Mouse (Mus musculus): Measurements from ENCODE around the gene Satb1. TPM values are rescaled to one million over a fixed set of nuclear protein-coding genes. Genes with fewer than 3 reads are reported as not detected.

Satb1 gene
- 19.3 and 22.8 TPM in 2 replicates for polyA plus RNA-seq (2015; fragmentation: Nextera tagmentation; extraction: Ambion mirVana)

DNA sequence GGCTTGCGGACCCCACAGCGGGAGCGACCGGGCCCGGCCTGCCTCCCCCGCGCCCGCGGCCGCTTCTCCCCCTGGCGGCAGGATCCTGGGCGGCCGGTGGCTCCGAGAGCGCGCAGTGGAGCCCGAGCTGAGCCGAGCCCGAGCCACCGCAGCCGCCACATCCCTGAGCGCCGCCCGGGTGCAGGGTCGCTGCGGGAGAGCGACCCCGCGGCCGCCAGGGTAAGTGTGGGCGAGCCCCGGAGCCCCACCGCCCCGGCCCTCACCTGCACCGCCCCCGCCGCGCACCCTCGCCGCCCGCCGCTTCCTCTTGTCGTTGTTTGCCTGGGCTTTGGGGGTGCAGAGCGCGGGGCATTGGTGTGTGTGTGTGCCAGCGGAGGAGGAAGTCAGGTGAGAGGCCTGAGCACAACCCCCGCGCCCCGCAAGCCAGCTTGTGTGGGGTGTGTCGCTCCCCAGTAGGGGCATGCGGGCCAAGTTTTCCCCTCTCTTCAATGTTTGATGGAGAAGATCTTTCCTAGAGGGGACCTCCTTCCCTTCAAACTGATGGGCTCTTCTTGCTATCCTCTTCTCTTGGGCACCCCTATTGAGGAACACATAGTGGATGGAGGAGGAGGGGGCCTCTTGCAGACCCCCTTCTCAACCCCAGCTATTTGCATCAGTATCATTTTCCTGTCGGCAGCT is at the start of gene Satb1:
Gene Satb1, minus strand, starts transcription at position 391 of the 678 bp plus-strand sequence.
- Histone ChIP-seq H3K36me3 (ENCODE audit: control insufficient read depth, insufficient read depth, low read length) (no peaks in the 10 kb centered on the region), H3K4me2 (ENCODE audit: low read length) (peak within 1 kb of the TSS; percentile 99), H3K4me3 (ENCODE audit: low read depth, low read length) (peak within 1 kb of the TSS; percentile 77), H3K27me3 (ENCODE audit: control insufficient read depth, insufficient read depth, low read depth, low read length) (peaks cover 10% of the 10 kb centered on the region), H3K9me3 (replicated peaks; ENCODE audit: control insufficient read depth, low read length, poor library complexity, severe bottlenecking) (no peaks in the 10 kb centered on the region), H3K4me1 (ENCODE audit: control insufficient read depth, insufficient read depth, low read length) (peaks cover 19% of the 10 kb centered on the region), H3K9ac (ENCODE audit: low read depth, low read length) (peak within 1 kb of the TSS; percentile 81), H3K27ac (ENCODE audit: low read length) (no peak within 1 kb of the TSS; the same call in 1 of the 2 replicates)
- under 1% methylated on average over 40 of the region's 52 CpGs for WGBS
- ATAC-seq, result peak; percentile 93

DNA sequence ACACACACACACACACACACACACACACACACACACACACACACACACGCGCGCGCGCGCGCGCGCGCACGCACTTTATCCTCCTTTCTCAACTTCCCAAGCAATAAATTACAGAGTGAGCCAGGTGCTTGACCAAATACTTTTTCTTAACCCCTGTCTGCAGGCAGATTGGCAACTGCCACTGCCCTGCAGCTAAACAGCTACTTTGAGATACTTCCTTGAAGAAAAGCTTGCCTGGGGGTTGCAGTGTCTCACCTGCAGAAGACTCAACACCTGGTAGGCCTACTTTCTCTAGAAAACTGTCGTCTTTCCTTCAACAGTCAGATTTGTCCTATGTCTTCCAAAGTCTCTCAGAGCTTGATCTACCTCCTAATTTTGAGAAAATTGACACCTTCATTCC is 49.5 kb upstream of the Satb1 start:
- no peaks in the 10 kb centered on the region for H3K9me3 ChIP-seq (replicated peaks; ENCODE audit: control insufficient read depth, low read length, poor library complexity, severe bottlenecking)
- no peaks in the 10 kb centered on the region for H3K27me3 ChIP-seq (ENCODE audit: control insufficient read depth, insufficient read depth, low read depth, low read length)
- no peak for ATAC-seq
- no peak overlapping the region for H3K4me2 ChIP-seq (ENCODE audit: low read length)
- H3K4me3 ChIP-seq (ENCODE audit: low read depth, low read length), result no peak overlapping the region
- peaks cover 4% of the 10 kb centered on the region for H3K4me1 ChIP-seq (ENCODE audit: control insufficient read depth, insufficient read depth, low read length)
- no peak overlapping the region for H3K27ac ChIP-seq (ENCODE audit: low read length)
- 89% methylated on average over 8 of the region's 12 CpGs for WGBS
- H3K9ac ChIP-seq (ENCODE audit: low read depth, low read length), result no peak overlapping the region
- H3K36me3 ChIP-seq (ENCODE audit: control insufficient read depth, insufficient read depth, low read length), result no peaks in the 10 kb centered on the region

DNA sequence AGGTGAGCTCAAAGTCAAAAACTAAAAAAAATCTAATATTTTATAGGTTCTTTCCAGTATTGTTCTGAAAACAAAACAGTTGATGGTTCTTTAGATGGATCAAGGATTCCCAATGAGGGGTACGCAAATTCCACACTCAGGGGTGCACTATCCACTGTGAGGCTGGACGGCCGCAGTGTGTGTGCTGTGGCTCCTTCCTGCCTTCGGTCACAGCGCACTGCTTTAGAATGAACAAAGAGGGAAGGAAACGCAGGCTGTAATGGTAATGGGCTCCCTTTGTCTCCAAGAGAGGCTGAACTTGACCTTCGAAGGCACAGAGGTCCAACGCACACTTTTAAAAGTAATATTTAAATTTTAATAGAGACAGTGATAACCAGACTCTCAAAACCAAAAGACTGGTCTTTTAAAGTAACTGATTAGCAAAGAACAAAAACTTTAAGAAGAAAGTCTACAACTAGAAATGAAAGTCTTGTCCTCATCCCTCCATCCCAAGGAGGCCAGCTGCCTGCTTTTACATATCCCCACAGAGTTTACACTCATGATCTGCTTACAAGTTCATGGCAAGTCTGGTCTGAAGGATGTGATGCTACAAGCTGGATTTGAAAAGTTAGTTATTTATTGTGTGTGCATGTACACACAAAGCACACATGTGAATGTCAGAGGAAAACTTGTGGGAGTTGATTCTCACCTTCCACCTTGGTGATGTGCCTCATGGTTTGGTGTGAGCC is 48.0 kb upstream of the Satb1 start:
- 36% methylated on average over 8 of the region's 8 CpGs for WGBS
- no peak overlapping the region for H3K9ac ChIP-seq (ENCODE audit: low read depth, low read length)
- no peak overlapping the region for H3K4me2 ChIP-seq (ENCODE audit: low read length)
- H3K27ac ChIP-seq (ENCODE audit: low read length), result no peak overlapping the region
- H3K36me3 ChIP-seq (ENCODE audit: control insufficient read depth, insufficient read depth, low read length), result no peaks in the 10 kb centered on the region
- no peak for ATAC-seq
- no peaks in the 10 kb centered on the region for H3K27me3 ChIP-seq (ENCODE audit: control insufficient read depth, insufficient read depth, low read depth, low read length)
- H3K4me3 ChIP-seq (ENCODE audit: low read depth, low read length), result no peak overlapping the region
- peaks cover 4% of the 10 kb centered on the region for H3K4me1 ChIP-seq (ENCODE audit: control insufficient read depth, insufficient read depth, low read length)
- no peaks in the 10 kb centered on the region for H3K9me3 ChIP-seq (replicated peaks; ENCODE audit: control insufficient read depth, low read length, poor library complexity, severe bottlenecking)

DNA sequence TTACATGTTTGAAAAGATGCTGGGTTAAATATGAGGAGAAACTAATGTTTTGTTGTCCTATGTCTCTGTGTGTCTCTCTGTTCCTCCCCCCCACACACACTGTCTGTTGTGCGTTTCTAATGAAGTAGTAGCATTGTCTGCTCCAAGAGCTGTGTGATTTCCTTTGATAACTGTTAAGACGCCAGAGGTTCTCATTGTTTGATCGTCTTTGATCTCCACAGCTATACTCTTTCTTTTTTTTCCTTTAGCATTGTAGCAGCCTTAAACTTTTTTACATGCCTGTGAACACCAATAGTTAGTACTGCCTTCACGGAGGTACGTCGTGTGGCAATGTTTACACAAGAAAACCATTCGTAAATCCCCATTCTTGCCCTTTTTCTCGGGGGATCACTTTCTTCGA is 47.1 kb upstream of the Satb1 start:
- Histone ChIP-seq H3K9ac (ENCODE audit: low read depth, low read length) (no peak overlapping the region), H3K36me3 (ENCODE audit: control insufficient read depth, insufficient read depth, low read length) (no peaks in the 10 kb centered on the region), H3K4me1 (ENCODE audit: control insufficient read depth, insufficient read depth, low read length) (peaks cover 4% of the 10 kb centered on the region), H3K27me3 (ENCODE audit: control insufficient read depth, insufficient read depth, low read depth, low read length) (no peaks in the 10 kb centered on the region), H3K4me3 (ENCODE audit: low read depth, low read length) (no peak overlapping the region), H3K27ac (ENCODE audit: low read length) (no peak overlapping the region), H3K9me3 (replicated peaks; ENCODE audit: control insufficient read depth, low read length, poor library complexity, severe bottlenecking) (no peaks in the 10 kb centered on the region), H3K4me2 (ENCODE audit: low read length) (peak overlapping the region; percentile 27)
- ATAC-seq, result no peak
- 7% methylated on average over 9 of the region's 9 CpGs for WGBS

GRCm38 (mm10) chr17:51879736-51880135 is 46.6 kb upstream of the Satb1 start:
- H3K27ac ChIP-seq (ENCODE audit: low read length), result no peak overlapping the region
- peaks cover 4% of the 10 kb centered on the region for H3K4me1 ChIP-seq (ENCODE audit: control insufficient read depth, insufficient read depth, low read length)
- H3K27me3 ChIP-seq (ENCODE audit: control insufficient read depth, insufficient read depth, low read depth, low read length), result no peaks in the 10 kb centered on the region
- no peak overlapping the region for H3K9ac ChIP-seq (ENCODE audit: low read depth, low read length)
- no peaks in the 10 kb centered on the region for H3K36me3 ChIP-seq (ENCODE audit: control insufficient read depth, insufficient read depth, low read length)
- 84% methylated on average over 5 of the region's 5 CpGs for WGBS
- H3K4me2 ChIP-seq (ENCODE audit: low read length), result no peak overlapping the region
- H3K9me3 ChIP-seq (replicated peaks; ENCODE audit: control insufficient read depth, low read length, poor library complexity, severe bottlenecking), result no peaks in the 10 kb centered on the region
- no peak for ATAC-seq
- H3K4me3 ChIP-seq (ENCODE audit: low read depth, low read length), result no peak overlapping the region

DNA sequence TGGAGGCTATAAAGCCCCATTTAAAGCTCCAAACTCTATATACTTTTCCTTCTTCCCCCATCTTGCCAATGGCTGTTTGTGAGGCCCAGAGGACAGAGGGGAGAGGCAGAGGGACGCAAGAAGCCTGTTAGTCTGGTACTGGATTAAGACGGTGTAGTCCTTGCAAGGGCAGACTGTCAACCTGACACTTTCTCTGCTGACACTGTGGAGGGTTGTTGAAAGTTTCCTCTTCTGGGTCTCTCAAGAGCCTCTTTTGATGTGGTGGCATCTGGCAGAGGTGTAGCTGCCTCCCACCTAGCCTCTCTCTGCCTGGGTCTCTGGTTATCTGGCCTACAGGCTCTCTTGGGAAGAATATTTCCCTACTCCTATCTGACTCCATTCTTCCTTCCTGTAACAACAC is 46.1 kb upstream of the Satb1 start:
- Histone ChIP-seq H3K9me3 (replicated peaks; ENCODE audit: control insufficient read depth, low read length, poor library complexity, severe bottlenecking) (no peaks in the 10 kb centered on the region), H3K4me2 (ENCODE audit: low read length) (no peak overlapping the region), H3K27me3 (ENCODE audit: control insufficient read depth, insufficient read depth, low read depth, low read length) (no peaks in the 10 kb centered on the region), H3K4me3 (ENCODE audit: low read depth, low read length) (no peak overlapping the region), H3K4me1 (ENCODE audit: control insufficient read depth, insufficient read depth, low read length) (peaks cover 4% of the 10 kb centered on the region), H3K36me3 (ENCODE audit: control insufficient read depth, insufficient read depth, low read length) (no peaks in the 10 kb centered on the region), H3K27ac (ENCODE audit: low read length) (no peak overlapping the region), H3K9ac (ENCODE audit: low read depth, low read length) (no peak overlapping the region)
- no peak for ATAC-seq
- 82% methylated on average over 2 of the region's 2 CpGs for WGBS

DNA sequence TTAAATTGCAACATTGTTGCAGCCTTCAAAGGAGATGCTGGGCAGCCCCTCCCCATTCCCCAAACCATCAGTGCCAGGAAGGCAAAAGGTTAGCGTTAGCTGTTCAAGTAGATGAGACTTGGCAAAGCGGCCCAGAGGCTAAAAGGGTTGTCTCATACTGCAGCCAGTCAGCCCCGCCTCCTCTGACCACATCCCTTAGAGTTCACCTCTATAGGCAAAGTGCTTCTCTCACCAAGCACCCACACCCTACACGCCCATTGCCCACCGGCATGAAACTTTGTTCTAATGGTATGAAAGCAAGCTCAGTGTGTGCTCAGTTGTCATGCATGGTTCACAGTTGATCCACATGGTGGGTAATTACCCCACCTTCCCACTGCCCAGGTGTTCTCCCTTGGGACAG is 43.4 kb upstream of the Satb1 start:
- no peak overlapping the region for H3K27ac ChIP-seq (ENCODE audit: low read length)
- H3K27me3 ChIP-seq (ENCODE audit: control insufficient read depth, insufficient read depth, low read depth, low read length), result no peaks in the 10 kb centered on the region
- no peak overlapping the region for H3K9ac ChIP-seq (ENCODE audit: low read depth, low read length)
- H3K4me1 ChIP-seq (ENCODE audit: control insufficient read depth, insufficient read depth, low read length), result peaks cover 4% of the 10 kb centered on the region
- H3K9me3 ChIP-seq (replicated peaks; ENCODE audit: control insufficient read depth, low read length, poor library complexity, severe bottlenecking), result no peaks in the 10 kb centered on the region
- H3K4me3 ChIP-seq (ENCODE audit: low read depth, low read length), result no peak overlapping the region
- H3K36me3 ChIP-seq (ENCODE audit: control insufficient read depth, insufficient read depth, low read length), result no peaks in the 10 kb centered on the region
- no peak overlapping the region for H3K4me2 ChIP-seq (ENCODE audit: low read length)
- WGBS, result 91% methylated on average over 5 of the region's 5 CpGs
- no peak for ATAC-seq

- ATAC-seq, result no peak
- 87% methylated on average over 4 of the region's 4 CpGs for WGBS
- H3K4me2 ChIP-seq (ENCODE audit: low read length), result no peak overlapping the region
Measured at GRCm38 (mm10) chr17:51857616-51858015, 24.5 kb upstream of the Satb1 start.

GRCm38 (mm10) chr17:51856332-51856731 is 23.2 kb upstream of the Satb1 start:
- 89% methylated on average over 3 of the region's 3 CpGs for WGBS
- ATAC-seq, result no peak

More at GRCm38 (mm10) chr17:51857616-51858015, 24.5 kb upstream of the Satb1 start:
- no peaks in the 10 kb centered on the region for H3K4me1 ChIP-seq (ENCODE audit: control insufficient read depth, insufficient read depth, low read length)
- no peaks in the 10 kb centered on the region for H3K36me3 ChIP-seq (ENCODE audit: control insufficient read depth, insufficient read depth, low read length)
- H3K4me3 ChIP-seq (ENCODE audit: low read depth, low read length), result no peak overlapping the region
- no peak overlapping the region for H3K27ac ChIP-seq (ENCODE audit: low read length)
- no peak overlapping the region for H3K9ac ChIP-seq (ENCODE audit: low read depth, low read length)
- no peaks in the 10 kb centered on the region for H3K9me3 ChIP-seq (replicated peaks; ENCODE audit: control insufficient read depth, low read length, poor library complexity, severe bottlenecking)
- no peaks in the 10 kb centered on the region for H3K27me3 ChIP-seq (ENCODE audit: control insufficient read depth, insufficient read depth, low read depth, low read length)

More at GRCm38 (mm10) chr17:51856332-51856731, 23.2 kb upstream of the Satb1 start:
- no peak overlapping the region for H3K27ac ChIP-seq (ENCODE audit: low read length)
- H3K9ac ChIP-seq (ENCODE audit: low read depth, low read length), result no peak overlapping the region
- H3K27me3 ChIP-seq (ENCODE audit: control insufficient read depth, insufficient read depth, low read depth, low read length), result no peaks in the 10 kb centered on the region
- H3K4me1 ChIP-seq (ENCODE audit: control insufficient read depth, insufficient read depth, low read length), result no peaks in the 10 kb centered on the region
- no peak overlapping the region for H3K4me2 ChIP-seq (ENCODE audit: low read length)
- no peaks in the 10 kb centered on the region for H3K36me3 ChIP-seq (ENCODE audit: control insufficient read depth, insufficient read depth, low read length)
- H3K9me3 ChIP-seq (replicated peaks; ENCODE audit: control insufficient read depth, low read length, poor library complexity, severe bottlenecking), result no peaks in the 10 kb centered on the region
- no peak overlapping the region for H3K4me3 ChIP-seq (ENCODE audit: low read depth, low read length)
